Mouse (Mus musculus) heart, embryonic 13.5 days (tissue): Measurements from ENCODE around the gene Crybg2. TPM values are rescaled to one million over a fixed set of nuclear protein-coding genes. Genes with fewer than 3 reads are reported as not detected.

Experiments
- ATAC-seq: fragments of 200-750 bp; cut with Nextera tagmentation; 2 replicates; pipeline ENCODE4 v1.8.0; 2017; ENCODE audit warnings: moderate TSS enrichment; ENCODE audit not compliant: insufficient number of reproducible peaks, low FRiP score, low TSS enrichment; ENCODE audit errors: extremely low read depth
- H3K27ac ChIP-seq: fragments of 300-500 bp; sonication (generic); replicated peaks from 2 replicates; pipeline ENCODE4 v1.5.1; 2015; ENCODE audit warnings: moderate library complexity, mild to moderate bottlenecking, inconsistent platforms
- H3K27me3 ChIP-seq: fragments of 300-500 bp; sonication (generic); replicated peaks from 2 replicates; pipeline ENCODE4 v1.6.1; 2015; ENCODE audit warnings: mild to moderate bottlenecking, inconsistent platforms
- H3K36me3 ChIP-seq: fragments of 300-500 bp; sonication (generic); 2 replicates; pipeline ENCODE4 v1.6.1; 2015; ENCODE audit warnings: mild to moderate bottlenecking, inconsistent platforms
- H3K4me1 ChIP-seq: fragments of 300-500 bp; sonication (generic); 2 replicates; pipeline ENCODE4 v1.6.1; 2015; ENCODE audit warnings: inconsistent platforms
- H3K4me2 ChIP-seq: fragments of 300-500 bp; sonication (generic); 2 replicates; pipeline ENCODE4 v1.6.1; 2015; ENCODE audit warnings: inconsistent platforms, mild to moderate bottlenecking, moderate library complexity
- H3K4me3 ChIP-seq: fragments of 300-500 bp; sonication (generic); 2 replicates; pipeline ENCODE4 v1.5.1; 2015; ENCODE audit warnings: moderate library complexity, mild to moderate bottlenecking, inconsistent platforms
- H3K9ac ChIP-seq: fragments of 300-500 bp; sonication (generic); 2 replicates; pipeline ENCODE4 v1.6.1; 2015; ENCODE audit warnings: inconsistent platforms, mild to moderate bottlenecking, moderate library complexity
- H3K9me3 ChIP-seq: fragments of 300-500 bp; sonication (generic); 2 replicates; pipeline ENCODE4 v1.6.1; 2016; ENCODE audit warnings: inconsistent platforms
- WGBS: fragments of 180-500 bp; shearing (Covaris S2); methylation state at CpG from one replicate; pipeline ENCODE4 v1.1.7; 2015; ENCODE audit warnings: mixed read lengths; 5-methylcytosine and 5-hydroxymethylcytosine counted together
- polyA plus RNA-seq: library from polyadenylated mRNA; unstranded; fragments of >200 nt; fragmentation: Nextera tagmentation; extraction: Ambion mirVana; gene quantifications from 2 replicates; pipeline ENCODE4 v1.2.1, GENCODE M21; 2015

Gene Crybg2
- polyA plus RNA-seq, 1 experiment from 2014 or later, result not detected

GRCm38 (mm10) chr4:134113356-134113994 lies 52.9 kb downstream of the Crybg2 start:
- Histone ChIP-seq H3K36me3 (no peaks in the 10 kb centered on the region), H3K9me3 (no peaks in the 10 kb centered on the region), H3K4me3 (no peak overlapping the region), H3K9ac (no peak overlapping the region), H3K4me2 (no peak overlapping the region), H3K4me1 (peaks cover 32% of the 10 kb centered on the region), H3K27ac (no peak overlapping the region), H3K27me3 (no peaks in the 10 kb centered on the region)
- no peak for ATAC-seq
- 55% methylated on average over 10 of the region's 10 CpGs for WGBS

- H3K36me3 ChIP-seq, result no peaks in the 10 kb centered on the region
- H3K9ac ChIP-seq, result no peak overlapping the region
- H3K27ac ChIP-seq, result no peak overlapping the region
- H3K4me3 ChIP-seq, result no peak overlapping the region
- no peaks in the 10 kb centered on the region for H3K9me3 ChIP-seq
- peaks cover 34% of the 10 kb centered on the region for H3K4me1 ChIP-seq
- no peak overlapping the region for H3K4me2 ChIP-seq
- 91% methylated on average over 4 of the region's 4 CpGs for WGBS
- ATAC-seq, result no peak
- no peaks in the 10 kb centered on the region for H3K27me3 ChIP-seq
Measured at GRCm38 (mm10) chr4:134114038-134114437, 53.4 kb downstream of the Crybg2 start.

- 83% methylated on average over 16 of the region's 16 CpGs for WGBS
- Histone ChIP-seq H3K27ac (no peak overlapping the region), H3K36me3 (no peaks in the 10 kb centered on the region), H3K27me3 (no peaks in the 10 kb centered on the region), H3K4me2 (no peak overlapping the region), H3K9me3 (no peaks in the 10 kb centered on the region), H3K4me1 (peaks cover 23% of the 10 kb centered on the region), H3K4me3 (no peak overlapping the region), H3K9ac (no peak overlapping the region)
- ATAC-seq, result no peak
Measured at GRCm38 (mm10) chr4:134115215-134116144, 54.9 kb downstream of the Crybg2 start.

GRCm38 (mm10) chr4:134116501-134116900 lies 55.9 kb downstream of the Crybg2 start:
- WGBS, result 86% methylated on average over 2 of the region's 2 CpGs
- ATAC-seq, result no peak
- no peaks in the 10 kb centered on the region for H3K27me3 ChIP-seq
- no peaks in the 10 kb centered on the region for H3K9me3 ChIP-seq
- H3K4me3 ChIP-seq, result no peak overlapping the region
- no peak overlapping the region for H3K27ac ChIP-seq
- no peak overlapping the region for H3K4me2 ChIP-seq
- H3K4me1 ChIP-seq, result peaks cover 22% of the 10 kb centered on the region
- no peaks in the 10 kb centered on the region for H3K36me3 ChIP-seq
- H3K9ac ChIP-seq, result no peak overlapping the region

GRCm38 (mm10) chr4:134117012-134117411 lies 56.4 kb downstream of the Crybg2 start:
- Histone ChIP-seq H3K4me3 (no peak overlapping the region), H3K4me1 (peaks cover 24% of the 10 kb centered on the region), H3K27ac (no peak overlapping the region), H3K27me3 (no peaks in the 10 kb centered on the region), H3K9ac (no peak overlapping the region), H3K36me3 (no peaks in the 10 kb centered on the region), H3K9me3 (no peaks in the 10 kb centered on the region), H3K4me2 (no peak overlapping the region)
- ATAC-seq, result no peak
- WGBS, result 59% methylated on average over 8 of the region's 8 CpGs

GRCm38 (mm10) chr4:134118126-134118800 lies 57.6 kb downstream of the Crybg2 start:
- H3K27ac ChIP-seq, result no peak overlapping the region
- H3K9ac ChIP-seq, result 0 out of 2 replicates have a peak overlapping the region, but pooled peaks have one; percentile 1
- H3K4me3 ChIP-seq, result no peak overlapping the region
- H3K4me1 ChIP-seq, result peaks cover 16% of the 10 kb centered on the region
- 53% methylated on average over 14 of the region's 14 CpGs for WGBS
- H3K9me3 ChIP-seq, result no peaks in the 10 kb centered on the region
- H3K36me3 ChIP-seq, result no peaks in the 10 kb centered on the region
- H3K4me2 ChIP-seq, result no peak overlapping the region
- H3K27me3 ChIP-seq, result no peaks in the 10 kb centered on the region
- ATAC-seq, result no peak

- Histone ChIP-seq H3K9ac (no peak overlapping the region), H3K4me3 (no peak overlapping the region), H3K4me1 (peaks cover 14% of the 10 kb centered on the region), H3K36me3 (no peaks in the 10 kb centered on the region), H3K4me2 (no peak overlapping the region), H3K27me3 (no peaks in the 10 kb centered on the region), H3K27ac (no peak overlapping the region), H3K9me3 (no peaks in the 10 kb centered on the region)
- ATAC-seq, result no peak
- 64% methylated on average over 5 of the region's 5 CpGs for WGBS
Measured at GRCm38 (mm10) chr4:134119042-134119441, 58.4 kb downstream of the Crybg2 start.

- ATAC-seq, result no peak
- H3K9ac ChIP-seq, result no peak overlapping the region
- WGBS, result 64% methylated on average over 9 of the region's 9 CpGs
- H3K9me3 ChIP-seq, result no peaks in the 10 kb centered on the region
- H3K27me3 ChIP-seq, result no peaks in the 10 kb centered on the region
- H3K4me3 ChIP-seq, result no peak overlapping the region
- H3K4me2 ChIP-seq, result no peak overlapping the region
- no peaks in the 10 kb centered on the region for H3K36me3 ChIP-seq
- H3K27ac ChIP-seq, result no peak overlapping the region
- H3K4me1 ChIP-seq, result peaks cover 19% of the 10 kb centered on the region
Measured at GRCm38 (mm10) chr4:134119644-134120043, 59.0 kb downstream of the Crybg2 start.

GRCm38 (mm10) chr4:134120192-134120805 lies 59.7 kb downstream of the Crybg2 start:
- no peak overlapping the region for H3K9ac ChIP-seq
- H3K4me3 ChIP-seq, result no peak overlapping the region
- H3K4me1 ChIP-seq, result peaks cover 19% of the 10 kb centered on the region
- no peaks in the 10 kb centered on the region for H3K27me3 ChIP-seq
- H3K36me3 ChIP-seq, result no peaks in the 10 kb centered on the region
- 70% methylated on average over 6 of the region's 6 CpGs for WGBS
- no peak for ATAC-seq
- H3K9me3 ChIP-seq, result no peaks in the 10 kb centered on the region
- no peak overlapping the region for H3K27ac ChIP-seq
- H3K4me2 ChIP-seq, result no peak overlapping the region

GRCm38 (mm10) chr4:134120916-134121315 lies 60.3 kb downstream of the Crybg2 start:
- no peak for ATAC-seq
- no peaks in the 10 kb centered on the region for H3K27me3 ChIP-seq
- H3K9ac ChIP-seq, result no peak overlapping the region
- no peaks in the 10 kb centered on the region for H3K36me3 ChIP-seq
- H3K4me1 ChIP-seq, result peaks cover 19% of the 10 kb centered on the region
- 74% methylated on average over 4 of the region's 4 CpGs for WGBS
- H3K4me2 ChIP-seq, result no peak overlapping the region
- H3K9me3 ChIP-seq, result no peaks in the 10 kb centered on the region
- no peak overlapping the region for H3K4me3 ChIP-seq
- no peak overlapping the region for H3K27ac ChIP-seq

- ATAC-seq, result no peak
- WGBS, result 45% methylated on average over 4 of the region's 4 CpGs
- H3K27ac ChIP-seq, result no peak overlapping the region
Measured at GRCm38 (mm10) chr4:134121571-134121970, 61.0 kb downstream of the Crybg2 start.

More at GRCm38 (mm10) chr4:134121571-134121970, 61.0 kb downstream of the Crybg2 start:
- H3K36me3 ChIP-seq, result no peaks in the 10 kb centered on the region
- H3K9ac ChIP-seq, result no peak overlapping the region
- H3K4me3 ChIP-seq, result no peak overlapping the region
- H3K27me3 ChIP-seq, result no peaks in the 10 kb centered on the region
- H3K4me2 ChIP-seq, result no peak overlapping the region
- H3K9me3 ChIP-seq, result no peaks in the 10 kb centered on the region
- H3K4me1 ChIP-seq, result peaks cover 21% of the 10 kb centered on the region
